Mouse (Mus musculus) embryonic fibroblast, embryonic 13.5 days (primary cell): ENCODE results near the gene Foxb2.

Experiments used
- CTCF ChIP-seq: IDR thresholded peaks from 2 replicates; pipeline ENCODE4 v1.5.1; 2011; ENCODE audit warnings: mild to moderate bottlenecking, control low read depth, low read length, moderate library complexity, borderline replicate concordance; ENCODE audit not compliant: insufficient read depth
- POLR2A ChIP-seq: IDR thresholded peaks from 2 replicates; pipeline ENCODE4 v1.6.1; 2011; ENCODE audit warnings: low read depth, mild to moderate bottlenecking, control low read depth, low read length, moderate library complexity

DNA sequence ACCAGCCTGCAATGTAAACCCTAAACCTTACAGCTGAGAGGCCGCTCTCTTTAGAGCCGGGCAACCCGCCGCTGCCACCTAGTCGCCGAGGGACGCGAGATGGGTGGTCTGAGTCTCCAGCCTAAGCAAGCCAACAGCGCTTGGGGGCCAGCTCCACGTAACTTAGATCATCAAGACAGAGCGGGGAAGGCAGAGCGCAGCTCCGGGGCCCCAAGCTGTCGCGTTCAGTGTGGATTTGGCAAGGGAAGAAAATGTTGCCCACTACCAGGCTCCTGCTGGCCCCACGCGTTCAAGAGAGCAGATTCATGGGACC is 2.8 kb upstream of the Foxb2 start:
- TF ChIP-seq CTCF (no peak), POLR2A (no peak)
